Mouse (Mus musculus) small intestine, adult 2 months (tissue): ENCODE data around the gene Cenpi.

Experiments used
- CTCF ChIP-seq: fragments of 200-500 bp; IDR thresholded peaks from 2 replicates; pipeline ENCODE4 v1.5.1; 2012; ENCODE audit warnings: low read depth, mild to moderate bottlenecking, control low read depth, inconsistent platforms, low read length, moderate library complexity, mixed read lengths; ENCODE audit not compliant: insufficient replicate concordance, insufficient read length; ENCODE audit errors: extremely low read depth
- POLR2A ChIP-seq: fragments of 200-500 bp; IDR thresholded peaks from 2 replicates; pipeline ENCODE4 v1.6.1; 2012; ENCODE audit warnings: low read depth, mild to moderate bottlenecking, control low read depth, inconsistent platforms, low read length, moderate library complexity

DNA sequence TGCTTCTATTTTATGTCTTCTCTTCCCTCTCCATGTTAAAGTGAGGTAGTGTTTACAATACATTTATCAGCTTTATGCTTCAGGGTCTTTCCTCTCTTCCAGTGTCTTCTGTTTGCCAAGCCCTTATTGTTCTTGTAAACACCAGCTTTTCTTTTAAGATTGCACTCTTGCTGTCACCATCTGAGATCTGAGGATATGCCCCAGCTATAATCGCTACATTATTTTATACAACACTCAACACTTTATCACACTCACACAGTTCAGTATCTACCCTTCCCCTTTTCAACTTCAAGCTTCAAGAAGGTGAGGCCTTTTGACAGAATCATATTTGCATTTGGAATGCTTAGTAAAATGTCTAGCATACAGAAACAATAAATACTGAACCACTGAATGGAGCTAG is 4.6 kb upstream of the Cenpi start:
- TF ChIP-seq CTCF, result no peak
- no peak for TF ChIP-seq POLR2A
